Mouse (Mus musculus) testis, postnatal 14 days (tissue): Measurements from ENCODE around the gene 6030408B16Rik.
A peak's percentile ranks its signal among the peaks of the same experiment; 100 is the strongest.

Experiments
- DNase-seq: peaks from one replicate; pipeline ENCODE4 v3.0.0; 2021; ENCODE audit warnings: low spot score

6030408B16Rik gene

GRCm38 (mm10) chr15:101267053-101268032 lies 25.7 kb upstream of the 6030408B16Rik start:
- no peak for DNase-seq

GRCm38 (mm10) chr15:101270101-101270820 lies 22.8 kb upstream of the 6030408B16Rik start:
- DNase-seq = no peak

GRCm38 (mm10) chr15:101271107-101271506 lies 21.9 kb upstream of the 6030408B16Rik start:
- no peak for DNase-seq

- no peak for DNase-seq
These were observed 21.5 kb upstream of the 6030408B16Rik start for GRCm38 (mm10) chr15:101271513-101271912.

GRCm38 (mm10) chr15:101274380-101274779 lies 18.6 kb upstream of the 6030408B16Rik start:
- no peak for DNase-seq

GRCm38 (mm10) chr15:101277351-101277899 lies 15.6 kb upstream of the 6030408B16Rik start:
- no peak for DNase-seq

- DNase-seq = no peak
These were observed 14.4 kb upstream of the 6030408B16Rik start for GRCm38 (mm10) chr15:101278589-101278988.

- DNase-seq = peak; percentile 59
These were observed 13.5 kb upstream of the 6030408B16Rik start for GRCm38 (mm10) chr15:101279430-101279999.

- DNase-seq = no peak
These were observed 10.5 kb upstream of the 6030408B16Rik start for GRCm38 (mm10) chr15:101282471-101282870.

GRCm38 (mm10) chr15:101283183-101283910 lies 9.7 kb upstream of the 6030408B16Rik start:
- DNase-seq = no peak

- peak; percentile 91 for DNase-seq
These were observed 8.9 kb upstream of the 6030408B16Rik start, which contains the start of gene Atg101 for GRCm38 (mm10) chr15:101283911-101284750. Atg101 (plus strand) TSS chr15:101284272.

- no peak for DNase-seq
These were observed 6.8 kb upstream of the 6030408B16Rik start for GRCm38 (mm10) chr15:101286129-101286770.

- DNase-seq = no peak
These were observed 5.7 kb upstream of the 6030408B16Rik start for GRCm38 (mm10) chr15:101287361-101287760.

- DNase-seq = no peak
These were observed 2.7 kb upstream of the 6030408B16Rik start for GRCm38 (mm10) chr15:101290354-101290753.

- no peak for DNase-seq
These were observed 1.0 kb upstream of the 6030408B16Rik start for GRCm38 (mm10) chr15:101292012-101292411.

GRCm38 (mm10) chr15:101294028-101294894 lies 1.2 kb downstream of the 6030408B16Rik start:
- DNase-seq = peak; percentile 77

GRCm38 (mm10) chr15:101295106-101295505 lies 2.1 kb downstream of the 6030408B16Rik start:
- DNase-seq = no peak

- DNase-seq = no peak
These were observed 2.6 kb downstream of the 6030408B16Rik start for GRCm38 (mm10) chr15:101295616-101296015.

GRCm38 (mm10) chr15:101296091-101296490 lies 3.1 kb downstream of the 6030408B16Rik start:
- no peak for DNase-seq
